Mouse (Mus musculus): ENCODE data around the gene Rfx4. TPM values are rescaled to one million over a fixed set of nuclear protein-coding genes. Genes with fewer than 3 reads are reported as not detected.

Rfx4 gene
- polyA plus RNA-seq, 1 experiment from 2014 or later, result 23.0 TPM

DNA sequence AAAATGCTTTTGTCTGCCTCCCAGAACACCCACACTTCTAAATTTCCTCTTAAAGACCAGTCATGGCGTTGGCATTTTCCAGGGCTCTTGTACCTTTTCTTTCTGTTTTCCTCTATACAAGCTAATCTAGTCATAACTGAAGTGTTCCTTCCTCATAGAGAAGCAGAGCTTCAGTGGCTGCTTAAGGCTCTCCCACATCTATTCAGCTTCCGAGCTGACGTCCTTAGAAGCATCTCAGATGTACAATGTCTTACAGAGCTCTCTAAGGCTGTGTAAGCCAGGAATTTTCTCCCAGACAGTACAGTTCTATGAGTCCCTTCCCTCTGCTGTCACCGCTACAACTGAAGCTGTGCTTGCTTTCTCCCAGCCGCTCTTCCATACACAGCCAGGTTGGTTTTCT, 183.0 kb downstream of the Rfx4 start:
- ATAC-seq (ENCODE audit: low FRiP score), result no peak

DNA sequence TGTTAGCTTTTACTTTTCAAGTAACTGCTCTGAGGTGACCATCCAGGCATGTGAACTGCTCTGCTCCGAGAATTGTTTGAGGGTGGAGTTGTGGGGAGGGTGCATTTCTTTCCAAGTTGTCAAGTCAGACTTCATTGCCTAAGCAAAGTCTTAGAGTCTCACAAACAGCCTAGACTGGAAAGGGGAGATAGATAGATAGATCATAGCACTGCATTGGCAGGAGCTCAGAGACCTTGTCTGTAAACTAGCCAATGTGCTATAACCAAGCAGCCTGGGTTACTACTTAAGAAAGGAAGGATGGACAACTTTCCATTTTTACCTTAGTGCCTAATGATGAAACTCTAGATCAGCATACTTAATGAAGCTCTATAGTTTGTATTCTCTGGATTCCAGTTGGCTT, 184.5 kb downstream of the Rfx4 start:
- H3K27me3 ChIP-seq (ENCODE audit: control insufficient read depth, insufficient read depth, low read length), result no peaks in the 10 kb centered on the region
- DNase-seq (ENCODE audit: low spot score) (no peak), ATAC-seq (ENCODE audit: low FRiP score) (no peak)
- no peak overlapping the region for H3K27ac ChIP-seq
- peaks cover 15% of the 10 kb centered on the region; the same call in 1 of the 2 replicates for H3K36me3 ChIP-seq (replicated peaks; ENCODE audit: control insufficient read depth, insufficient read depth)
- H3K4me2 ChIP-seq (replicated peaks), result no peak overlapping the region
- H3K9ac ChIP-seq, result no peak overlapping the region
- H3K4me3 ChIP-seq (replicated peaks; ENCODE audit: low read length), result no peak overlapping the region
- no peaks in the 10 kb centered on the region for H3K9me3 ChIP-seq (ENCODE audit: control insufficient read depth, low read length)
- no peaks in the 10 kb centered on the region for H3K4me1 ChIP-seq (replicated peaks; ENCODE audit: control insufficient read depth, insufficient read depth, low read length)
- 88% methylated on average over 1 of the region's 1 CpGs for WGBS

More for the DNA sequence above, 183.0 kb downstream of the Rfx4 start:
- DNase-seq (ENCODE audit: low spot score), result no peak
- Histone ChIP-seq H3K36me3 (replicated peaks; ENCODE audit: control insufficient read depth, insufficient read depth) (peaks cover 15% of the 10 kb centered on the region; the same call in 1 of the 2 replicates), H3K27me3 (ENCODE audit: control insufficient read depth, insufficient read depth, low read length) (no peaks in the 10 kb centered on the region), H3K4me3 (replicated peaks; ENCODE audit: low read length) (no peak overlapping the region), H3K4me1 (replicated peaks; ENCODE audit: control insufficient read depth, insufficient read depth, low read length) (0 out of 2 replicates have a peak, but pooled peaks cover 3% of the 10 kb centered on the region), H3K27ac (no peak overlapping the region), H3K9ac (no peak overlapping the region), H3K4me2 (replicated peaks) (no peak overlapping the region), H3K9me3 (ENCODE audit: control insufficient read depth, low read length) (no peaks in the 10 kb centered on the region)
- 85% methylated on average over 5 of the region's 5 CpGs for WGBS

DNA sequence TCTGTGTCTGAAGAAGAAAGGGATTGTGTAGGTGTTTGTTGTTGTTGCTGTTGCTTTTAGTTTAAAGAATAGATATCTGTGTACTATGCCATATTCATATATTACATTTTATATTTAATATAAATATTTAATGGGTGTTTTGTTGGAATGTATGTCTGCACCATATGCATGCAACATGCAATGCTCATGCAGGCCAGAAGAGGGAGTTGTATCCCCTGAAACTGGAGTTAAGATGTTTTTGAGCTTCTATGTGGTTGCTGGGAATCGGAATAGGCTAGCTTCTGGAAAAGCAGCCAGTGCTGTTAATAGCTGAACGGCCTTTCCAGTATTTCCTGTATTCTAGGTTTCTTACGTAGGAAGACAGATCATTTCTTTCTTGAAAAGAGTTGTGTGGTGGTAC, 189.8 kb downstream of the Rfx4 start:
- ATAC-seq (ENCODE audit: low FRiP score) (no peak), DNase-seq (ENCODE audit: low spot score) (no peak)
- H3K36me3 ChIP-seq (replicated peaks; ENCODE audit: control insufficient read depth, insufficient read depth), result peaks cover 21% of the 10 kb centered on the region
- no peak overlapping the region for H3K9ac ChIP-seq
- H3K9me3 ChIP-seq (ENCODE audit: control insufficient read depth, low read length), result no peaks in the 10 kb centered on the region
- H3K27ac ChIP-seq, result no peak overlapping the region
- no peak overlapping the region for H3K4me3 ChIP-seq (replicated peaks; ENCODE audit: low read length)
- WGBS, result 92% methylated on average over 3 of the region's 3 CpGs
- no peaks in the 10 kb centered on the region for H3K4me1 ChIP-seq (replicated peaks; ENCODE audit: control insufficient read depth, insufficient read depth, low read length)
- no peak overlapping the region for H3K4me2 ChIP-seq (replicated peaks)
- H3K27me3 ChIP-seq (ENCODE audit: control insufficient read depth, insufficient read depth, low read length), result no peaks in the 10 kb centered on the region

DNA sequence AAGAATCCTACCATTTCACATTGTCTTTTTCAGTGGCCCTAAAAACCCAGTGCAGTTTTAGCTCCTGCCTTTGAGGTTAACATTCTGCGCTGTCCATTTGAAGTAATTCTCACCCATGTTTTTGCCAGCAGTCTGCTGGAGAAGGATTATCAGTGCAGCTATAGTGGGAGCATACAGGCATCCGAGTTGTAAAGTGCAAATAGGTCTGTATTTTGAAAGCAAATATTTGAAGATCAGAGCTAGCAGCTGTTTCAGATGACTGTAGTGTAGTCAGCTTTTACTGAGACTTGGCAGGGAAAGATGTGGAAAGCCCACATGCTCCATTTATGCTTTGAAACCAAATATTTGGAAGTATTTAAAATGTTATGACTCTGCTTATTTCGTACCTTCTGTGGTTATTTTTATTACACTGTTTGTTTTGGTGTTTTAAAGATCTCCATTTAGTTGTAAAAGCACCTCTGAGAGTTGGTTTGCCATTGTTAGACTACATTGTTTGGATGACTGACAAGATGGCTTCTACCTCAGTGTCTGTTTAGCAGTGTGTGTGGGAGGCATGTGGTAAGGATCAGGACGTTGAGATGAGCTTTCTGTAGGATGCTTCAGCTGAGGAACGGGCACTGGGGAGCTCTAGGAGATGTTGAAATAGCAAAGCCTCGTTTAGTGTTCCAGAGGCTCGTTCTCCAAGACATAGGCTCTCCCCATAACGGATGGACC, 193.3 kb downstream of the Rfx4 start:
- DNase-seq (ENCODE audit: low spot score) (no peak), ATAC-seq (ENCODE audit: low FRiP score) (no peak)
- peaks cover 29% of the 10 kb centered on the region for H3K36me3 ChIP-seq (replicated peaks; ENCODE audit: control insufficient read depth, insufficient read depth)
- H3K4me1 ChIP-seq (replicated peaks; ENCODE audit: control insufficient read depth, insufficient read depth, low read length), result no peaks in the 10 kb centered on the region
- WGBS, result 78% methylated on average over 8 of the region's 8 CpGs
- H3K9ac ChIP-seq, result no peak overlapping the region
- no peak overlapping the region for H3K4me2 ChIP-seq (replicated peaks)
- no peak overlapping the region for H3K27ac ChIP-seq
- H3K27me3 ChIP-seq (ENCODE audit: control insufficient read depth, insufficient read depth, low read length), result no peaks in the 10 kb centered on the region
- no peak overlapping the region for H3K4me3 ChIP-seq (replicated peaks; ENCODE audit: low read length)
- no peaks in the 10 kb centered on the region for H3K9me3 ChIP-seq (ENCODE audit: control insufficient read depth, low read length)

DNA sequence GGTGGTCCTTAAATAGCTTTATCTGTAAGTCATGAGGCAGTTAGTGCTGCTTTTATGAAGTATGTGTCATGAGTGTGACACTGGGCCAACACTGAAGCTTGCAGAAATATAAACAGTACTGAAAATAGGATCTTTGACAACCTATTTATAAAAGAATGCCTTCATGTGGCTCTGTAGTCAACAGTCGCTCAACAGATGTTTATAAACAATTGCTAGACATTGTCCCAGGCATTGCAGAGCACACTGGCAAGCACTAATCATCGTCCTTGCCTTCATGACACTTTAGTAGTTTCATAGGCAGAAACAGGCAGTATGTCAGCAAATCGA, 193.8 kb downstream of the Rfx4 start:
- H3K27ac ChIP-seq, result no peak overlapping the region
- ATAC-seq (ENCODE audit: low FRiP score) (no peak), DNase-seq (ENCODE audit: low spot score) (no peak)
- WGBS, result 87% methylated on average over 3 of the region's 3 CpGs
- no peak overlapping the region for H3K9ac ChIP-seq
- H3K27me3 ChIP-seq (ENCODE audit: control insufficient read depth, insufficient read depth, low read length), result no peaks in the 10 kb centered on the region
- no peak overlapping the region for H3K4me2 ChIP-seq (replicated peaks)
- no peak overlapping the region for H3K4me3 ChIP-seq (replicated peaks; ENCODE audit: low read length)
- peaks cover 29% of the 10 kb centered on the region for H3K36me3 ChIP-seq (replicated peaks; ENCODE audit: control insufficient read depth, insufficient read depth)
- H3K4me1 ChIP-seq (replicated peaks; ENCODE audit: control insufficient read depth, insufficient read depth, low read length), result no peaks in the 10 kb centered on the region
- no peaks in the 10 kb centered on the region for H3K9me3 ChIP-seq (ENCODE audit: control insufficient read depth, low read length)

DNA sequence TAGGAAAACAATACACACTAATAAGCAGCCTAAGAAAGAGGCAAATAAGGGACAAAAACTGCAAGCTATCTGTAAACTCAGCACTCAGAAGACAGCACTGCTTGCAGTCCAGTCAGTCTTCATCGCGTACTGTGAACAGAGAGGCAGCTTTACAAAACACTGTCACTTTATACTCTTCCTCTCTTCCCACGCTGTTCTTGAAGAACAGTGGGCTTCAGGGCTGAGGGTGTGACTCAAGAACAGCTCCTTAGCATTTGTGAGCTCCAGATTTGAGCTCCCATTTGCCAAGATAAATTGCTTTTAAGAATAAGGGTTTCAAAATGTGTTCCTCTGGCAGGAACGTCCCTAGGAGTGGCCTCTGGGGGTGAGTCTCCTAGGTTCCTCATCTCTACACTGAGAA, 194.5 kb downstream of the Rfx4 start:
- Histone ChIP-seq H3K9me3 (ENCODE audit: control insufficient read depth, low read length) (no peaks in the 10 kb centered on the region), H3K36me3 (replicated peaks; ENCODE audit: control insufficient read depth, insufficient read depth) (peaks cover 29% of the 10 kb centered on the region), H3K27ac (no peak overlapping the region), H3K27me3 (ENCODE audit: control insufficient read depth, insufficient read depth, low read length) (no peaks in the 10 kb centered on the region), H3K4me3 (replicated peaks; ENCODE audit: low read length) (no peak overlapping the region), H3K4me1 (replicated peaks; ENCODE audit: control insufficient read depth, insufficient read depth, low read length) (no peaks in the 10 kb centered on the region), H3K4me2 (replicated peaks) (no peak overlapping the region), H3K9ac (no peak overlapping the region)
- 76% methylated on average over 4 of the region's 4 CpGs for WGBS
- DNase-seq (ENCODE audit: low spot score), result no peak
- no peak for ATAC-seq (ENCODE audit: low FRiP score)

DNA sequence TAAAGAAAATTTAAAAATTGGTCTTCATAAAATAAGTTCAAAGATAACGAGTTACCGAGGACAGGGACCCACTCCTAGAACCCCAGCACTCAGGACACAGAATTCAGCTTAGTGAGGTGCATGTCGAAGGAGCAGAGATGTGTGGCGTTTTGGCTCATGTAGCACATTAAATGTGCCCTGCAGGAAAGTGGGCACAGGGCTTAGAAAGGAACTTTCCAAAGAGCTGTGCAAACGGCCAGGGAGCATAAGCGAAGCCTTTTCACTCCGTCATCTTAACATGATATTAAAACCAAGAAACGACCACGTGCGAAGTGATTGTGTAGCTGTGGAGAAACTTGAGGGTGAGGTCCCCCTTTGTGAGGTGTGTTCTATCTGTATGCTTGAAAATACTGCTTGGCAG, 198.4 kb downstream of the Rfx4 start:
- no peaks in the 10 kb centered on the region for H3K9me3 ChIP-seq (ENCODE audit: control insufficient read depth, low read length)
- H3K27me3 ChIP-seq (ENCODE audit: control insufficient read depth, insufficient read depth, low read length), result no peaks in the 10 kb centered on the region
- H3K4me3 ChIP-seq (replicated peaks; ENCODE audit: low read length), result no peak overlapping the region
- H3K4me1 ChIP-seq (replicated peaks; ENCODE audit: control insufficient read depth, insufficient read depth, low read length), result no peaks in the 10 kb centered on the region
- no peak overlapping the region for H3K27ac ChIP-seq
- no peak for ATAC-seq (ENCODE audit: low FRiP score)
- DNase-seq (ENCODE audit: low spot score), result no peak
- no peak overlapping the region for H3K4me2 ChIP-seq (replicated peaks)
- WGBS, result 92% methylated on average over 10 of the region's 10 CpGs
- no peak overlapping the region for H3K9ac ChIP-seq
- H3K36me3 ChIP-seq (replicated peaks; ENCODE audit: control insufficient read depth, insufficient read depth), result peaks cover 14% of the 10 kb centered on the region; the same call in 1 of the 2 replicates

Other genes with a start within 250 kb of the Rfx4 start
- 71.0 and 74.4 TPM in 2 replicates for gene Ckap4, start 222.0 kb upstream of the Rfx4 start, polyA plus RNA-seq (2014; fragmentation: Nextera tagmentation; extraction: Ambion mirVana)
- 21.8 and 22.1 TPM in 2 replicates for gene Tcp11l2, start 179.4 kb upstream of the Rfx4 start, polyA plus RNA-seq (2014; fragmentation: Nextera tagmentation; extraction: Ambion mirVana)
- 16.9 and 17.2 TPM in 2 replicates for gene Polr3b, start 133.8 kb upstream of the Rfx4 start, polyA plus RNA-seq (2014; fragmentation: Nextera tagmentation; extraction: Ambion mirVana)
- 45.6 and 49.4 TPM in 2 replicates for gene Ric8b, start 161.6 kb downstream of the Rfx4 start, polyA plus RNA-seq (2014; fragmentation: Nextera tagmentation; extraction: Ambion mirVana)